In the genomic region with DNA sequence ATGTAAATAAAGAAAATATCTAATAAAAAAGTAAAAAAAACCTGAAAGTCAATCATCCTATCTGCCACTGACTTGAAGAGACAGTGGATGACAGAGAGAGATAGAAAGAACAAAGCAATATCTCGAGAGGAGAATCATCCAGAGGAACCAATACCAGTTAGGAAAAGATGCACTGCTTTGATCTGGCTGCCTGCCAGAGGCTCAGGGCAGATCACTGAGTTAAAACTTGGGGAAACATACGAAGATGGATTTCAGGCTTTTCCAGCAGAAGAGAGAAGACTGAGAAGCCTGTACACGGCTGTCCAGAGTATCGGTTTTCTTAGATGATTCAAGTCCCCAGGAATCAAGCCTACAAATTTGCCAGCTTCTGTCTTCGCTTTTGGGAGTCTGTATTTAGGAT, we compare ENCODE assay signal across 18 mouse cellular contexts.
A peak's percentile ranks its signal among the peaks of the same experiment; 100 is the strongest.
DNase-seq lines count a peak whose midpoint lies in the region; ATAC-seq and TF ChIP-seq lines count a peak whose summit lies in the region.
"Had no signal": no experiment of that assay in that cellular context is flagged by ENCODE, and none has a peak within 500 bp of the region (broad histone marks: within the 10 kb centered on the region; RNA-seq: fewer than 3 reads in every experiment).

No protein-coding gene starts in this region.

- no peak overlapping the region for H3ac ChIP-seq in myocyte (ENCODE audit: control insufficient read depth, insufficient read length)

- WGBS in midbrain, embryonic 14.5 days, result 69% methylated on average over 5 of the region's 5 CpGs
- 63% methylated on average over 5 of the region's 5 CpGs for WGBS in midbrain, postnatal 0 days
- 79% methylated on average over 5 of the region's 5 CpGs for WGBS in hindbrain, embryonic 14.5 days

- H3K9me3 ChIP-seq in midbrain, embryonic 14.5 days (ENCODE audit: control insufficient read depth, low read length), result no peaks in the 10 kb centered on the region
- H3K9me3 ChIP-seq in midbrain, postnatal 0 days (ENCODE audit: low read length), result no peaks in the 10 kb centered on the region
- no peaks in the 10 kb centered on the region for H3K9me3 ChIP-seq in hindbrain, embryonic 14.5 days (ENCODE audit: control insufficient read depth, low read length)
- H3K9me3 ChIP-seq: embryonic facial prominence, embryonic 10.5 days; forebrain, embryonic 13.5 days; forebrain, embryonic 15.5 days had no signal

- H3K79me2 ChIP-seq in myocyte (ENCODE audit: control insufficient read depth, insufficient read depth), result no peaks in the 10 kb centered on the region

- no peak overlapping the region for H3K4me2 ChIP-seq in midbrain, embryonic 14.5 days (ENCODE audit: low read length)
- no peak overlapping the region for H3K4me2 ChIP-seq in midbrain, postnatal 0 days (ENCODE audit: low read depth, low read length, poor library complexity, severe bottlenecking)
- H3K4me2 ChIP-seq in myocyte (ENCODE audit: low read depth), result peak overlapping the region; percentile 24
- no peak overlapping the region for H3K4me2 ChIP-seq in hindbrain, embryonic 14.5 days (replicated peaks)
- H3K4me2 ChIP-seq: embryonic facial prominence, embryonic 12.5 days; forebrain, embryonic 13.5 days; forebrain, embryonic 15.5 days had no signal

- no peak overlapping the region for H3K4me3 ChIP-seq in midbrain, embryonic 14.5 days (replicated peaks; ENCODE audit: low read depth, low read length)
- no peak overlapping the region for H3K4me3 ChIP-seq in midbrain, postnatal 0 days (ENCODE audit: low read depth, low read length)
- no peak overlapping the region for H3K4me3 ChIP-seq in myocyte
- no peak overlapping the region for H3K4me3 ChIP-seq in hindbrain, embryonic 14.5 days (replicated peaks; ENCODE audit: low read length)
- H3K4me3 ChIP-seq: embryonic facial prominence, embryonic 10.5 days; embryonic facial prominence, embryonic 12.5 days; forebrain, embryonic 13.5 days; forebrain, embryonic 15.5 days had no signal

- H3K36me3 ChIP-seq in midbrain, embryonic 14.5 days (ENCODE audit: control insufficient read depth, insufficient read depth, low read length), result no peaks in the 10 kb centered on the region
- H3K36me3 ChIP-seq in midbrain, postnatal 0 days (ENCODE audit: insufficient read depth, low read length), result no peaks in the 10 kb centered on the region
- no peaks in the 10 kb centered on the region for H3K36me3 ChIP-seq in myocyte (ENCODE audit: control insufficient read depth, insufficient read depth)
- no peaks in the 10 kb centered on the region for H3K36me3 ChIP-seq in hindbrain, embryonic 14.5 days (replicated peaks; ENCODE audit: control insufficient read depth, insufficient read depth)
- H3K36me3 ChIP-seq: embryonic facial prominence, embryonic 10.5 days; embryonic facial prominence, embryonic 12.5 days; forebrain, embryonic 15.5 days had no signal

- no peak overlapping the region for H3K27ac ChIP-seq in midbrain, embryonic 14.5 days (replicated peaks; ENCODE audit: low read depth, low read length)
- no peak overlapping the region for H3K27ac ChIP-seq in midbrain, postnatal 0 days (ENCODE audit: low read depth, low read length)
- H3K27ac ChIP-seq in hindbrain, embryonic 14.5 days, result no peak overlapping the region
- H3K27ac ChIP-seq: embryonic facial prominence, embryonic 10.5 days; embryonic facial prominence, embryonic 12.5 days; forebrain, embryonic 13.5 days; forebrain, embryonic 15.5 days had no signal

- H3K4me1 ChIP-seq in midbrain, embryonic 14.5 days (ENCODE audit: control insufficient read depth, insufficient read depth, low read length), result no peaks in the 10 kb centered on the region
- H3K4me1 ChIP-seq in midbrain, postnatal 0 days (ENCODE audit: insufficient read depth, low read length), result no peaks in the 10 kb centered on the region
- H3K4me1 ChIP-seq in hindbrain, embryonic 14.5 days (replicated peaks; ENCODE audit: control insufficient read depth, insufficient read depth, low read length), result no peaks in the 10 kb centered on the region
- H3K4me1 ChIP-seq: embryonic facial prominence, embryonic 12.5 days; forebrain, embryonic 13.5 days; forebrain, embryonic 15.5 days had no signal

- no peak for TF ChIP-seq POLR2A in myocyte (IDR thresholded peaks at IDR 0.05; ENCODE audit: insufficient read length, low read depth)

- peak; percentile 33 for DNase-seq in heart, adult 11 months
- DNase-seq in heart, postnatal 25 days (ENCODE audit: low spot score), result no peak
- DNase-seq in midbrain, embryonic 14.5 days, result peak; percentile 10
- no peak for DNase-seq in midbrain, postnatal 0 days (ENCODE audit: low spot score)
- no peak for DNase-seq in hindbrain, embryonic 14.5 days (ENCODE audit: low spot score)
- DNase-seq: adrenal gland, adult 8-10 months; adrenal gland, postnatal 14 days; adrenal gland, postnatal 36 days; cerebellum, adult 8-10 months; cerebellum, adult 9-11 months; forebrain, postnatal 0 days had no signal

- no peak overlapping the region for H3K9ac ChIP-seq in midbrain, embryonic 14.5 days (replicated peaks; ENCODE audit: low read length)
- no peak overlapping the region for H3K9ac ChIP-seq in midbrain, postnatal 0 days (replicated peaks; ENCODE audit: low read length, poor library complexity, severe bottlenecking)
- no peak overlapping the region for H3K9ac ChIP-seq in hindbrain, embryonic 14.5 days
- H3K9ac ChIP-seq: embryonic facial prominence, embryonic 12.5 days; forebrain, embryonic 13.5 days; forebrain, embryonic 15.5 days; forebrain, postnatal 0 days had no signal

- TF ChIP-seq CTCF in midbrain, postnatal 0 days (IDR thresholded peaks at IDR 0.05), result no peak

- intact Hi-C loops in heart, postnatal 25 days (cut with DNase I), result no loop called here

- no peak for ATAC-seq in midbrain, embryonic 14.5 days (ENCODE audit: low FRiP score, low TSS enrichment)
- no peak for ATAC-seq in midbrain, postnatal 0 days (ENCODE audit: low FRiP score)
- ATAC-seq in hindbrain, embryonic 14.5 days (ENCODE audit: low FRiP score), result no peak
- ATAC-seq: activated CD4-positive, CD25-positive, alpha-beta regulatory T cell, adult 4 months; forebrain, embryonic 13.5 days; forebrain, embryonic 15.5 days; forebrain, postnatal 0 days; Patski had no signal

- no peaks in the 10 kb centered on the region for H3K27me3 ChIP-seq in midbrain, embryonic 14.5 days (ENCODE audit: control insufficient read depth, insufficient read depth, low read length)
- H3K27me3 ChIP-seq in midbrain, postnatal 0 days (ENCODE audit: insufficient read depth, low read length), result no peaks in the 10 kb centered on the region
- H3K27me3 ChIP-seq in myocyte (ENCODE audit: control insufficient read depth, insufficient read depth, insufficient read length), result no peaks in the 10 kb centered on the region
- no peaks in the 10 kb centered on the region for H3K27me3 ChIP-seq in hindbrain, embryonic 14.5 days (ENCODE audit: control insufficient read depth, insufficient read depth, low read length)
- H3K27me3 ChIP-seq: embryonic facial prominence, embryonic 12.5 days; forebrain, embryonic 13.5 days; forebrain, embryonic 15.5 days; Patski had no signal

TF ChIP-seq in myocyte, 11 proteins besides CTCF, POLR2A, EP300 and RAD21:
- TF ChIP-seq MYOD1 (IDR thresholded peaks at IDR 0.05; ENCODE audit: control insufficient read depth in 1 of 3, insufficient read length in 2 of 3, low read depth in 2 of 3) (no peak), POLR2AphosphoS2 (IDR thresholded peaks at IDR 0.05; ENCODE audit: insufficient read length, low read depth) (no peak), MAX (IDR thresholded peaks at IDR 0.05; ENCODE audit: low read depth) (no peak), E2F4 (IDR thresholded peaks at IDR 0.05; ENCODE audit: insufficient read depth) (no peak), REST (IDR thresholded peaks at IDR 0.05; ENCODE audit: insufficient read depth, insufficient read length) (no peak), TCF3 (IDR thresholded peaks at IDR 0.05; ENCODE audit: insufficient read length, low read depth) (no peak), USF1 (IDR thresholded peaks at IDR 0.05; ENCODE audit: low read depth) (no peak), CEBPB (IDR thresholded peaks at IDR 0.05; ENCODE audit: insufficient read depth, poor library complexity, severe bottlenecking) (no peak), MYOG (IDR thresholded peaks at IDR 0.05; ENCODE audit: control insufficient read depth in 1 of 3, insufficient read depth in 1 of 3, insufficient read length in 2 of 3, low read depth in 2 of 3) (no peak), TCF12 (IDR thresholded peaks at IDR 0.05; ENCODE audit: insufficient read depth, poor library complexity, severe bottlenecking) (no peak)
TF ChIP-seq in myocyte: peak in this region for 0.

Comparison
In these comparisons a context has a peak if more than half of its experiments do, and no peak if none do; other contexts are left out.
1. DNase-seq: peak in heart, adult 11 months (single experiment) and midbrain, embryonic 14.5 days (single experiment); none in heart, postnatal 25 days (single experiment), midbrain, postnatal 0 days (single experiment) and hindbrain, embryonic 14.5 days (single experiment).